Mouse (Mus musculus): ENCODE measurements at regions not wholly inside any gene's neighbourhood (a gene's known extent, or its start where the extent isn't known, plus 50 kb on each side); places are given as distances from the start of the nearest gene placed in this dataset.

- DNase-seq (ENCODE audit: low spot score in 2 of 2) = peak in 1 of 2 experiments; percentile 3
These were observed 665.8 kb downstream of the Nebl start for GRCm38 (mm10) chr2:17065149-17066145.

Measured in frontal cortex, postnatal 10 days (tissue).